Mouse (Mus musculus) spleen, adult 18-20 months (tissue): Measurements from ENCODE around the gene Trmt1.

Experiments used
- DNase-seq, 2 experiments: peaks; one replicate each; pipeline ENCODE4 v3.0.0; 2022; ENCODE audit warnings: mixed read lengths in 2 of 2

Trmt1 gene

GRCm38 (mm10) chr8:84686191-84687002 lies at the start of gene Trmt1:
Trmt1 (plus strand) TSS chr8:84686307.
- DNase-seq = peak in 1 of 2 experiments; percentile 46

- DNase-seq = no peak
Observed at GRCm38 (mm10) chr8:84637946-84638554, 48.1 kb upstream of the Trmt1 start.

DNA sequence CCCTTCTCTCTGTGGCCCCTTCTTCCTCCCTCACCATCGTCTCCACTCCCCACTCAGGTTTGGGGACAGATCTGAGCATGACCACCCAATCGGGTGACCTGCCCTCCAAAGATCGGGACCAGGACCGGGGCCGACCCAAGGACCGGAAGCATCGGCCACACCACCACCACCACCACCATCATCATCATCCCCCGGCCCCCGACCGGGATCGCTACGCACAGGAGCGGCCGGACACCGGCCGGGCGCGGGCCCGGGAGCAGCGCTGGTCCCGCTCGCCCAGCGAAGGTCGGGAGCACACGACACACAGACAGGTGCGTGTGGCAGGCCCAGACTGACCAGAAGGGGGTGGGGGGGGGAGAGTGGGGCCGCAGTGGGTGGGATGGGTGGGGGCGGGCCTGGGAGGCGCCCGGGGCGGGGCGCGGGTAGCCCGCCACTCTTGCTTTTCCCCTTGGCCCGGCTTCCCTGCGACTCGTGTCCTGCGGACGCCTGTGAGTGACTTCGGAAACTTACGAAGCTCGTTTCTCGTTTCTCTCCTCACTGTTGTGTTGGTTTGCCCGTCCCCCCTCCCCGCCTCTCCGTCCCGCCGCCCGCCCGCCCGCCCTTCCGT lies 47.4 kb upstream of the Trmt1 start:
- peak; percentile 37 to 47 for DNase-seq

- peak; percentile 91 to 94 for DNase-seq
Observed at GRCm38 (mm10) chr8:84639162-84640009, 46.7 kb upstream of the Trmt1 start.

GRCm38 (mm10) chr8:84640010-84640588 lies 46.0 kb upstream of the Trmt1 start:
- DNase-seq = no peak

GRCm38 (mm10) chr8:84640617-84641294 lies 45.4 kb upstream of the Trmt1 start:
- DNase-seq = no peak

DNA sequence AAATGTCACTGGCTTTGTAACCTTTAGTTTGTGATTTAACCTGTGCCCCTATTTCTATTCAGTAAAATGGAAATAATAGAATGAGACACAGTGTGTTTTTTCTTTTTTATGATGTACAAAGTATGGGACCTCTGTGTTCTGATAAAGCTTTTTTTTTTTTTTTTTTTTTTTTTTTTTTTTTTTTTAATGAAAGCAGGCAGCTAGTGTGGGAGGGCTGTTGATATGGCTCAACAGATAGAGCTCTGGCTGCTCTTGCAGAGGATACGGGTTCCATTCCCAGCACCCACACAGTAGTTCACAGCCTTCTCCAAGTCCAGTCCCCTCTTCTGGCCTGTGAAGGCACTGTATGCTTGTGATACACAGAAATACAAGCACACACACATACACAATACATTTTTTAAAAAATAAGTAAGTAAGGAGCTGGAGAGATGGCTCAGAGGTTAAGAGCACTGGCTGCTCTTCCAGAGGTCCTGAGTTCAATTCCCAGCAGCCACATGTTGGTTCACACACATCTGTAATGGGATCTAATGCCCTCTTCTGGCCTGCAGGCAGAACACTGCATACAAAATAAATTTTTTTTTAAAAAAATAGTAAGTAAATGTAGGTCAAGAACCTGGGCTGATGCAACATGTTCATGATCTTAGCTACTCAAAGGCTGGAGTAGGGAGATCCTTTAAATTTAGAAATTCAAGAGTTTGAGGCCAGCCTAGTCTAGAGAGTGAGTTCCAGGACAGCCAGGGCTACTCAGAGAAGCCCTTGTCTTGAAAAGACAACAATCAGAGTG lies 44.3 kb upstream of the Trmt1 start:
- no peak for DNase-seq

- no peak for DNase-seq
Observed at GRCm38 (mm10) chr8:84643019-84643418, 43.1 kb upstream of the Trmt1 start.

DNA sequence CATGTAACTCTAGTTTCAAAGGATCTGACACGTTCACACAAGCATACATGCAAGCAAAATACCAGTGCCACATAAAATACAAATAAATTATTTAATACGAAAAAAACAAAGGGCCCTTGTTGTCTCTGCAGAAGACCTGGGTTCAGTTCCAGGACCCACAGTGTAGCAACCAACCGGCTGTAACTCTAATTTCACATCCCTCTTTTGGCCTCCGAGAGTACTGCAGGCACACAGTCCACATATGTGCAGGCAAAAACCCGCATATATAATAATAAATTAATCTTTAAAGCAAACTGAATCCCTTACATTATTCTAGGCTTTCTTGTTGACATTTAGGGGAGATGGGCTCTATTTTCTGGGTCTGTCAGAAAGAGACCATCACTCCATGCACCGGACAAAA lies 39.3 kb upstream of the Trmt1 start:
- no peak for DNase-seq

GRCm38 (mm10) chr8:84647461-84647901 lies 38.6 kb upstream of the Trmt1 start:
- DNase-seq = no peak

- no peak for DNase-seq
Observed at GRCm38 (mm10) chr8:84650213-84650612, 35.9 kb upstream of the Trmt1 start.

GRCm38 (mm10) chr8:84653092-84653631 lies 32.9 kb upstream of the Trmt1 start:
- DNase-seq = no peak

GRCm38 (mm10) chr8:84654597-84654996 lies 31.5 kb upstream of the Trmt1 start:
- no peak for DNase-seq

DNA sequence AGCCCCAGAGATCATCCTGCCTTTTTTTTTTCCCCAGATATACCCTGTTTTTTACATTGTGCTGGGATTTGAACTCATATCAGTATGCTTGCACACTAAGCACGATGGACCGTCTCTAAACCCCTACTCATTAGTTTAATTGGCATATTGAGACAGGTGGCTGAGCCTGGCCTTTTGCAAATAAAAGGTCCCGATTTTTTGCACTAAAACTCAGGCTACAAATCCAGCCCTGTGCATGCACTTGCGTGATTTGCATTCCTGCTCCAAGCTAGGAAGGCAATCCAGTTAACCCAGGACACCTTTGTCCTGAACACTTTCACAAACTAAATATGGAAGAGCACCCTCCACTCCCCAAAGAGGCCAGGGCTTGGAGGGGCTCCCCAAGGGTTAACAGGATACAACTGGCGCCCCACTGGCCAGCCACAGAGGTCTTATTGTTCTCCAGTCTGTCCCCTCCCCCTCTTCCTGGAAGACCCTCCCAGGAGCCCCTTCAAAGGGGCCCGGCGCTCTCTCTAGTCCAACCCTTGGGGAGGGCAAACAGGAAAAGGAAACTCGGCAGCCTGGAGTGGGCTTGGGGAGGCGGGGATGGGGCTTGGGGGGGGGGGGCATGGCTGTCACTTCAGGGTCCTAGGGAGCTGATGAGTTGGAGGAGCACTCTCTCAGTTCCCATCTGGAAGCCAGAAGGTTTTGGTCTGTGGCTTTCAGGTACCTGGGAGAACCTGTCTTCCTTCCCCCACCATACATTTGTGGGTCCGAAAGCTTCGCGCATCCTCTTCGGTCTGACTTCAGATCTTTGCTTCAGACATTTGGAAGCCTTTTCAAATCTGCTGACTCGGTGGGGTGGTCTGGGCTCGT lies 30.5 kb upstream of the Trmt1 start:
- no peak for DNase-seq

GRCm38 (mm10) chr8:84656191-84656525 lies 29.9 kb upstream of the Trmt1 start:
- no peak for DNase-seq

- peak; percentile 65 to 70 for DNase-seq
Observed at GRCm38 (mm10) chr8:84656641-84657126, 29.4 kb upstream of the Trmt1 start.

DNA sequence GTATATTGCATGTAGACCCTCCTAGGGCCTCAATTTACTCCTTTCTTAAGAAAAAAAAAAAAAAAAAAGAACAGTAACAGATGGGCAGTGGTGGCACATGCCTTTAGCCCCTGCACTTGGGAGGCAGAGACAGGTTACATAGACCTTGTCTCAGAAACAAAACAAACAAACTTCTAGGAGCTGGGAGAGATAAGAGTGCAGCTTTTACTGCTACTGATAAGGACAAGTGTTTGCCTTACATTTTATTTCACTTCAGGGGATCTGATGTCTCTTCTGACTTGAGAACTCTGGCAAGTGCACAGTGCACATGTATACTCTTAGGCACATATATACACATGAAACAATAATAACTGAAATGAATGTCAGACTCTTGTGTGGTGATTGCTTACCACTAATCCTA lies 28.9 kb upstream of the Trmt1 start:
- no peak for DNase-seq

DNA sequence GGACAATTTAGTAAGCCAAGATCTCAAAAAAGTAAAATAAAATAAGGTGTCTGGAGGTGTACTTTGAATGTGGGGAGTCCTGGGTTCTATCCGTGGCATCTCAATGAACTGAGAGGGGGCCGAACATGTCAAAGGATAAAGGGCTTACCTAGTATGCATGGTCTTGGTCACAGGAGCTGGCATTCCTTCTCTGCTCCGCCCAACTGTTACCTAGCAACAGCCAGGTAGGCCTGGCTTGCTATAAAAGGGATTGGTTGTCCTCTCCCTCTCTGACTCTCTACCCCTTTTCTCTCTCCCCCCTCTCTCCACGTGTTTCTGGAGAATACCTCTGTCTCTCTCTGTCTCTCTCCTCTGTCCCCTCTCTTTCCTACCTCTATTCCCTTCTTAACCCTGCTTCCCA lies 28.4 kb upstream of the Trmt1 start:
- DNase-seq = no peak

GRCm38 (mm10) chr8:84658951-84659350 lies 27.2 kb upstream of the Trmt1 start:
- DNase-seq = no peak
